Mouse (Mus musculus) ES-E14 (cell line): Measurements from ENCODE around the gene Mcm3. TPM values are rescaled to one million over a fixed set of nuclear protein-coding genes. Genes with fewer than 3 reads are reported as not detected.

Source experiments
- DNase-seq: peaks from one replicate; pipeline ENCODE4 v3.0.0-alpha.2; 2013; ENCODE audit warnings: low read depth, low spot score
- H3K27ac ChIP-seq: 2 replicates; pipeline ENCODE4 v1.5.1; 2012; ENCODE audit warnings: low read depth, mild to moderate bottlenecking, low read length, moderate library complexity, mixed read lengths; ENCODE audit not compliant: poor library complexity, insufficient read depth, severe bottlenecking
- H3K36me3 ChIP-seq: 2 replicates; pipeline ENCODE4 v1.6.1; 2012; ENCODE audit warnings: mild to moderate bottlenecking, low read length, moderate library complexity, mixed read lengths; ENCODE audit not compliant: control insufficient read depth, poor library complexity, insufficient read depth, severe bottlenecking
- H3K4me1 ChIP-seq, 2 experiments: fragments of 150-350 bp in 1 of 2; sonication (generic) in 1 of 2; 2 replicates each; pipeline ENCODE4 v1.6.1; 2012; ENCODE audit warnings: low read length in 2 of 2, mild to moderate bottlenecking in 1 of 2, mixed read lengths in 1 of 2; ENCODE audit not compliant: control insufficient read depth in 2 of 2, insufficient read depth in 2 of 2, poor library complexity in 1 of 2
- H3K4me3 ChIP-seq, 2 experiments: fragments of 150-350 bp in 1 of 2; sonication (generic) in 1 of 2; 2 replicates each; pipeline ENCODE4 v1.5.1; 2012; ENCODE audit warnings: low read length in 2 of 2, low read depth in 1 of 2, mild to moderate bottlenecking in 1 of 2, mixed read lengths in 1 of 2; ENCODE audit not compliant: insufficient read depth in 1 of 2, poor library complexity in 1 of 2, severe bottlenecking in 1 of 2
- H3K9ac ChIP-seq: 2 replicates; pipeline ENCODE4 v1.6.1; 2012; ENCODE audit warnings: low read depth, mild to moderate bottlenecking, low read length, mixed read lengths; ENCODE audit not compliant: poor library complexity, insufficient read depth, severe bottlenecking
- H3K9me3 ChIP-seq: fragments of 150-350 bp; sonication (generic); 2 replicates; pipeline ENCODE4 v1.6.1; 2012; ENCODE audit warnings: low read depth, mild to moderate bottlenecking, low read length; ENCODE audit not compliant: control insufficient read depth, insufficient read depth
- CHD2 ChIP-seq: IDR thresholded peaks from 2 replicates; pipeline ENCODE4 v1.6.1; 2014; ENCODE audit warnings: mild to moderate bottlenecking, low read depth, low read length, inconsistent platforms
- HCFC1 ChIP-seq: IDR thresholded peaks from 2 replicates; pipeline ENCODE4 v1.6.1; 2012; ENCODE audit warnings: low read length, inconsistent platforms, borderline replicate concordance; ENCODE audit not compliant: insufficient read depth
- MAFK ChIP-seq: IDR thresholded peaks from 2 replicates; pipeline ENCODE4 v1.6.1; 2014; ENCODE audit warnings: mild to moderate bottlenecking, low read depth, low read length, inconsistent platforms; ENCODE audit not compliant: insufficient read depth
- ZC3H11A ChIP-seq: IDR thresholded peaks from 2 replicates; pipeline ENCODE4 v1.6.1; 2012; ENCODE audit warnings: low read depth, mild to moderate bottlenecking, inconsistent platforms, low read length, borderline replicate concordance
- ZNF384 ChIP-seq: IDR thresholded peaks from 2 replicates; pipeline ENCODE4 v1.6.1; 2012; ENCODE audit warnings: low read depth, low read length, inconsistent platforms
- in situ Hi-C, 2 experiments: fragments of 600-800 bp; cut with MboI; formaldehyde crosslinking; loops; one replicate each; pipeline ENCODE4 v1.15.1; 2025; ENCODE audit warnings: low sequenced_read_pairs in 2 of 2, inconsistent platforms in 1 of 2; ENCODE audit not compliant: unreplicated experiment in 2 of 2
- total RNA-seq: library from RNA; depleted of rRNA; stranded (reverse); fragments of 300-350 nt; gene quantifications from 2 replicates; pipeline ENCODE4 v1.2.3, GENCODE M21; 2012; rRNA removed

The Mcm3 gene
- total RNA-seq = 178 and 179 TPM in 2 replicates

- Histone ChIP-seq H3K4me3 (peak within 1 kb of the TSS; percentile 86 to 94), H3K9me3 (no peaks in the 10 kb centered on the region), H3K4me1 (no peaks in the 10 kb centered on the region; a peak in 1 of 4 replicates), H3K36me3 (peaks cover 31% of the 10 kb centered on the region), H3K27ac (peak within 1 kb of the TSS; percentile 79), H3K9ac (peak within 1 kb of the TSS; percentile 99)
- DNase-seq = peak; percentile 97
- in situ Hi-C loops = no loop called here
- no peak for TF ChIP-seq ZC3H11A
- no peak for TF ChIP-seq MAFK
- TF ChIP-seq ZNF384 = peak; percentile 89
- peak; percentile 86 for TF ChIP-seq CHD2
- peak; percentile 89 for TF ChIP-seq HCFC1
Observed at GRCm38 (mm10) chr1:20819771-20820605, at the start of gene Mcm3. TSS of gene Mcm3 (minus strand) at chr1:20820312.

GRCm38 (mm10) chr1:20868036-20868435, 47.9 kb upstream of the Mcm3 start:
- DNase-seq = peak; percentile 46
- in situ Hi-C loops = no loop called here

GRCm38 (mm10) chr1:20867241-20867902, 47.3 kb upstream of the Mcm3 start:
- no peak overlapping the region for H3K4me3 ChIP-seq
- H3K36me3 ChIP-seq = no peaks in the 10 kb centered on the region
- H3K9ac ChIP-seq = peak overlapping the region; percentile 21; the same call in 1 of the 2 replicates
- peaks cover 0 to 7% of the 10 kb centered on the region in 2 experiments; a peak in 2 of 4 replicates for H3K4me1 ChIP-seq
- in situ Hi-C loops = no loop called here
- no peaks in the 10 kb centered on the region for H3K9me3 ChIP-seq
- no peak for TF ChIP-seq CHD2
- peak overlapping the region; percentile 77 for H3K27ac ChIP-seq
- peak; percentile 78 for DNase-seq

More at GRCm38 (mm10) chr1:20868036-20868435, 47.9 kb upstream of the Mcm3 start:
- H3K4me3 ChIP-seq = no peak overlapping the region
- peaks cover 0 to 7% of the 10 kb centered on the region in 2 experiments; a peak in 2 of 4 replicates for H3K4me1 ChIP-seq
- peak overlapping the region; percentile 77; the same call in 1 of the 2 replicates for H3K27ac ChIP-seq
- no peaks in the 10 kb centered on the region for H3K36me3 ChIP-seq
- no peaks in the 10 kb centered on the region for H3K9me3 ChIP-seq
- peak overlapping the region; percentile 20; the same call in 1 of the 2 replicates for H3K9ac ChIP-seq
- TF ChIP-seq ZNF384 = no peak
- TF ChIP-seq MAFK = no peak
- no peak for TF ChIP-seq ZC3H11A
- no peak for TF ChIP-seq HCFC1
- TF ChIP-seq CHD2 = no peak

GRCm38 (mm10) chr1:20863452-20864172, 43.5 kb upstream of the Mcm3 start:
- TF ChIP-seq CHD2 = no peak
- TF ChIP-seq MAFK = no peak
- no peak for TF ChIP-seq ZC3H11A
- no peak for TF ChIP-seq HCFC1
- TF ChIP-seq ZNF384 = no peak
- DNase-seq = no peak
- H3K9ac ChIP-seq = no peak overlapping the region
- no peak overlapping the region for H3K27ac ChIP-seq
- no peak overlapping the region for H3K4me3 ChIP-seq
- peaks cover 0 to 7% of the 10 kb centered on the region in 2 experiments; a peak in 2 of 4 replicates for H3K4me1 ChIP-seq
- H3K9me3 ChIP-seq = no peaks in the 10 kb centered on the region
- in situ Hi-C loops = no loop called here
- H3K36me3 ChIP-seq = no peaks in the 10 kb centered on the region
